Comparison of ENCODE assay signal across 9 mouse cellular contexts in genomic region chr2:50296987-50297350, GRCm38 (mm10). TPM values are rescaled to one million over a fixed set of nuclear protein-coding genes. Genes with fewer than 3 reads are reported as not detected.
A peak's percentile ranks its signal among the peaks of the same experiment; 100 is the strongest.
DNase-seq lines count a peak whose midpoint lies in the region; ATAC-seq and TF ChIP-seq lines count a peak whose summit lies in the region.
"Had no signal": no experiment of that assay in that cellular context is flagged by ENCODE, and none has a peak within 500 bp of the region (broad histone marks: within the 10 kb centered on the region; RNA-seq: fewer than 3 reads in every experiment).

No protein-coding gene starts in this region.

- TF ChIP-seq EP300 in MEL (IDR thresholded peaks at IDR 0.05; ENCODE audit: low read depth in 1 of 2, low read length in 2 of 2): no peak
- no peak for TF ChIP-seq EP300 in liver, postnatal 0 days (IDR thresholded peaks at IDR 0.05; ENCODE audit: low read depth)

- intact Hi-C loops in heart, postnatal 14 days (cut with DNase I): no loop called here

- no peak for TF ChIP-seq CTCF in MEL (IDR thresholded peaks at IDR 0.05 in 2 of 3, conservative IDR thresholded peaks at IDR 0.05 in 1 of 3; ENCODE audit: control insufficient read depth in 1 of 3, insufficient read depth in 1 of 3, low read depth in 2 of 3, low read length in 3 of 3, poor library complexity in 1 of 3, severe bottlenecking in 1 of 3)
- TF ChIP-seq CTCF in liver, postnatal 0 days (IDR thresholded peaks at IDR 0.05; ENCODE audit: low read depth): no peak

- H3K9ac ChIP-seq in heart, embryonic 14.5 days (ENCODE audit: low read length): peak overlapping the region; percentile 57; the same call in 1 of the 2 replicates
- H3K9ac ChIP-seq in MEL (ENCODE audit: control insufficient read depth, low read depth, low read length, poor library complexity, severe bottlenecking): peak overlapping the region; percentile 62
- no peak overlapping the region for H3K9ac ChIP-seq in forebrain, embryonic 14.5 days (ENCODE audit: low read length)
- 0 out of 2 replicates have a peak overlapping the region, but pooled peaks have one; percentile 13 for H3K9ac ChIP-seq in liver, postnatal 0 days (replicated peaks)

- WGBS in heart, embryonic 14.5 days: 0% methylated on average over 9 of the region's 9 CpGs
- WGBS in forebrain, embryonic 14.5 days: 3% methylated on average over 9 of the region's 9 CpGs
- WGBS in liver, postnatal 0 days (ENCODE audit: insufficient replicate concordance): 2% methylated on average over 9 of the region's 9 CpGs

- no peak for TF ChIP-seq RAD21 in MEL (IDR thresholded peaks at IDR 0.05; ENCODE audit: low read depth, low read length)

- H3K27me3 ChIP-seq in heart, embryonic 14.5 days (ENCODE audit: control insufficient read depth, insufficient read depth, low read length): no peaks in the 10 kb centered on the region
- no peaks in the 10 kb centered on the region for H3K27me3 ChIP-seq in MEL (ENCODE audit: control insufficient read depth in 1 of 2, insufficient read depth in 2 of 2, low read length in 2 of 2)
- H3K27me3 ChIP-seq in forebrain, embryonic 14.5 days (replicated peaks; ENCODE audit: control insufficient read depth, insufficient read depth, low read length): no peaks in the 10 kb centered on the region
- H3K27me3 ChIP-seq in liver, postnatal 0 days (ENCODE audit: insufficient read depth, low read length): no peaks in the 10 kb centered on the region
- H3K27me3 ChIP-seq: Patski had no signal

- peaks cover 29% of the 10 kb centered on the region for H3K79me2 ChIP-seq in MEL (ENCODE audit: control insufficient read depth, insufficient read depth, low read length, poor library complexity)

- no peaks in the 10 kb centered on the region for H3K9me3 ChIP-seq in heart, embryonic 14.5 days (ENCODE audit: control insufficient read depth, low read length)
- H3K9me3 ChIP-seq in MEL (replicated peaks; ENCODE audit: insufficient read depth, low read length): no peaks in the 10 kb centered on the region
- H3K9me3 ChIP-seq in forebrain, embryonic 14.5 days (replicated peaks; ENCODE audit: control insufficient read depth, low read length): no peaks in the 10 kb centered on the region
- no peaks in the 10 kb centered on the region for H3K9me3 ChIP-seq in liver, postnatal 0 days (ENCODE audit: low read length)

- H3K36me3 ChIP-seq in heart, embryonic 14.5 days (ENCODE audit: control insufficient read depth, insufficient read depth, low read length): 0 out of 2 replicates have a peak, but pooled peaks cover 2% of the 10 kb centered on the region
- peaks cover 4 to 30% of the 10 kb centered on the region in 2 experiments for H3K36me3 ChIP-seq in MEL (ENCODE audit: control insufficient read depth in 1 of 2, insufficient read depth in 2 of 2, low read length in 2 of 2)
- no peaks in the 10 kb centered on the region for H3K36me3 ChIP-seq in forebrain, embryonic 14.5 days (ENCODE audit: control insufficient read depth, insufficient read depth, low read length)
- peaks cover 3% of the 10 kb centered on the region; the same call in 1 of the 2 replicates for H3K36me3 ChIP-seq in liver, postnatal 0 days (replicated peaks; ENCODE audit: insufficient read depth, low read length)

- TF ChIP-seq POLR2A in MEL (IDR thresholded peaks at IDR 0.05; ENCODE audit: control insufficient read depth in 1 of 2, insufficient read depth in 1 of 2, low read depth in 1 of 2, low read length in 2 of 2, poor library complexity in 1 of 2): no peak

- no peak overlapping the region for H3K27ac ChIP-seq in heart, embryonic 14.5 days (replicated peaks in 1 of 2; ENCODE audit: control insufficient read depth in 1 of 2, insufficient read depth in 1 of 2, low read depth in 2 of 2, low read length in 2 of 2)
- no peak overlapping the region for H3K27ac ChIP-seq in MEL (ENCODE audit: control insufficient read depth, low read depth, low read length)
- no peak overlapping the region for H3K27ac ChIP-seq in forebrain, embryonic 14.5 days (ENCODE audit: low read depth, low read length)
- 0 out of 2 replicates have a peak overlapping the region, but pooled peaks have one; percentile 44 for H3K27ac ChIP-seq in liver, postnatal 0 days (ENCODE audit: low read depth)

- H3K4me2 ChIP-seq in heart, embryonic 14.5 days (ENCODE audit: low read length): peak overlapping the region; percentile 75
- peak overlapping the region; percentile 79 for H3K4me2 ChIP-seq in forebrain, embryonic 14.5 days (ENCODE audit: low read length)
- peak overlapping the region; percentile 78 for H3K4me2 ChIP-seq in liver, postnatal 0 days (ENCODE audit: low read depth, low read length)

- H3K4me1 ChIP-seq in heart, embryonic 14.5 days (ENCODE audit: control insufficient read depth in 2 of 2, insufficient read depth in 2 of 2, low read length in 2 of 2): peaks cover 2 to 22% of the 10 kb centered on the region in 2 experiments; a peak in 3 of 4 replicates
- H3K4me1 ChIP-seq in MEL (ENCODE audit: control insufficient read depth in 1 of 2, insufficient read depth in 2 of 2, low read length in 2 of 2): peaks cover 8 to 19% of the 10 kb centered on the region in 2 experiments
- H3K4me1 ChIP-seq in forebrain, embryonic 14.5 days (ENCODE audit: control insufficient read depth, insufficient read depth, low read length): peaks cover 13% of the 10 kb centered on the region
- H3K4me1 ChIP-seq in liver, postnatal 0 days (ENCODE audit: insufficient read depth): peaks cover 24% of the 10 kb centered on the region

- no peak for ATAC-seq in heart, embryonic 14.5 days (ENCODE audit: insufficient number of reproducible peaks, insufficient read depth, low FRiP score, low read depth)
- no peak; the same call in 1 of the 2 replicates for ATAC-seq in forebrain, embryonic 14.5 days
- ATAC-seq in liver, postnatal 0 days: no peak

- DNase-seq in heart, postnatal 14 days: no peak
- no peak for DNase-seq in MEL (ENCODE audit: low read depth, low spot score)
- DNase-seq in forebrain, embryonic 14.5 days (ENCODE audit: low spot score): peak; percentile 33
- DNase-seq in liver, postnatal 0 days: peak; percentile 17
- DNase-seq in layer of hippocampus, adult 9-11 months: no peak
- no peak for DNase-seq in thymus, postnatal 4 days
- no peak for DNase-seq in adrenal gland, postnatal 10 days

- peak overlapping the region; percentile 82 to 98 for H3K4me3 ChIP-seq in heart, embryonic 14.5 days (ENCODE audit: control insufficient read depth in 1 of 2, insufficient read depth in 1 of 2, low read depth in 1 of 2, low read length in 2 of 2)
- peak overlapping the region; percentile 82 to 98 for H3K4me3 ChIP-seq in MEL (ENCODE audit: control insufficient read depth in 1 of 2, insufficient read depth in 1 of 2, low read depth in 2 of 2, low read length in 2 of 2)
- peak overlapping the region; percentile 90 for H3K4me3 ChIP-seq in forebrain, embryonic 14.5 days (ENCODE audit: low read depth, low read length)
- peak overlapping the region; percentile 68 for H3K4me3 ChIP-seq in liver, postnatal 0 days (ENCODE audit: low read depth, low read length)

TF ChIP-seq in MEL, 35 proteins besides CTCF, POLR2A, EP300 and RAD21:
- TF ChIP-seq E2F4 (IDR thresholded peaks at IDR 0.05; ENCODE audit: borderline replicate concordance, low read depth, low read length): no peak
- peak; percentile 40; the same call in 1 of the 2 replicates for TF ChIP-seq MXI1 (IDR thresholded peaks at IDR 0.05; ENCODE audit: low read depth, low read length)
- no peak for TF ChIP-seq HCFC1 (IDR thresholded peaks at IDR 0.05; ENCODE audit: low read depth, low read length)
- TF ChIP-seq POLR2AphosphoS5 (IDR thresholded peaks at IDR 0.05; ENCODE audit: borderline replicate concordance, low read depth, low read length): no peak

RNA-seq across cellular contexts. Expression of gene Mmadhc, which starts 0.4 kb away (rescaled TPM):
- 137 and 147 TPM in 2 replicates for polyA plus RNA-seq in heart, embryonic 14.5 days (2014; fragmentation: Nextera tagmentation; extraction: Ambion mirVana)
- total RNA-seq in heart, postnatal 14 days (2021): 100 to 1,000 TPM; 149 to 158 TPM
- 97.5 and 112 TPM in 2 replicates for total RNA-seq in MEL (2012; rRNA removed)
- 10 to 100 TPM in 1 of 2 experiments, not detected in 1; 91.2 TPM for polyA plus RNA-seq in MEL (2012; ENCODE audit: insufficient read depth in 1 of 2, insufficient read length in 2 of 2, low read depth in 1 of 2, low replicate concordance in 2 of 2, missing spikeins in 1 of 2)
- 163 and 178 TPM in 2 replicates for polyA plus RNA-seq in forebrain, embryonic 14.5 days (2014; fragmentation: Nextera tagmentation; extraction: Ambion mirVana)
- polyA plus RNA-seq in liver, postnatal 0 days (2015; fragmentation: Nextera tagmentation; extraction: Ambion mirVana): 88.3 and 90.6 TPM in 2 replicates
- 100 to 1,000 TPM; 121 to 128 TPM for total RNA-seq in adrenal gland, postnatal 10 days (2021)

Comparison
In these comparisons a context has a peak if more than half of its experiments do, and no peak if none do; other contexts are left out.
1. DNase-seq: peak in forebrain, embryonic 14.5 days (single experiment) and liver, postnatal 0 days (single experiment); none in heart, postnatal 14 days (0 of 2), MEL (single experiment), layer of hippocampus, adult 9-11 months (single experiment), thymus, postnatal 4 days (single experiment) and adrenal gland, postnatal 10 days (single experiment).
2. Peak in every context shown above with its lines, with median percentiles within 50 percentile points of each other: H3K4me2 ChIP-seq and H3K4me3 ChIP-seq.